Mouse (Mus musculus) G1E (cell line): ENCODE data around the gene Syndig1. TPM values are rescaled to one million over a fixed set of nuclear protein-coding genes. Genes with fewer than 3 reads are reported as not detected.

Experiments
- ATAC-seq: 2 replicates; pipeline ENCODE4 v1.8.0; 2016; ENCODE audit warnings: mild to moderate bottlenecking; ENCODE audit not compliant: insufficient number of reproducible peaks, poor library complexity, low FRiP score, severe bottlenecking; ENCODE audit errors: extremely low read depth
- DNase-seq: peaks from one replicate; pipeline ENCODE4 v3.0.0; 2012; ENCODE audit warnings: low spot score
- H3K27me3 ChIP-seq: 2 replicates; pipeline ENCODE4 v1.6.1; 2012; ENCODE audit warnings: mild to moderate bottlenecking, low read length, inconsistent platforms; ENCODE audit not compliant: insufficient read depth
- H3K36me3 ChIP-seq: replicated peaks from 2 replicates; pipeline ENCODE3; 2012; ENCODE audit warnings: mild to moderate bottlenecking, inconsistent platforms
- H3K4me1 ChIP-seq: 2 replicates; pipeline ENCODE4 v1.6.1; 2012; ENCODE audit warnings: low read depth, low read length, inconsistent platforms, mixed read lengths; ENCODE audit not compliant: insufficient read depth
- H3K4me3 ChIP-seq: 2 replicates; pipeline ENCODE4 v1.5.1; 2012; ENCODE audit warnings: low read depth, mild to moderate bottlenecking, inconsistent platforms, low read length, moderate library complexity, mixed read lengths
- H3K9me3 ChIP-seq: replicated peaks from 2 replicates; pipeline ENCODE4 v1.6.1; 2012; ENCODE audit warnings: inconsistent platforms
- CTCF ChIP-seq: IDR thresholded peaks from 2 replicates; pipeline ENCODE4 v1.5.1; 2012; ENCODE audit warnings: low read depth, low read length, inconsistent platforms, mixed read lengths
- GATA1 ChIP-seq: IDR thresholded peaks from 2 replicates; pipeline ENCODE4 v1.6.1; 2012; ENCODE audit warnings: borderline replicate concordance, low read length, inconsistent platforms, mixed read lengths
- GATA2 ChIP-seq: IDR thresholded peaks from 2 replicates; pipeline ENCODE4 v1.6.1; 2012; ENCODE audit warnings: low read depth, low read length, inconsistent platforms, borderline replicate concordance
- POLR2AphosphoS5 ChIP-seq: IDR thresholded peaks from 2 replicates; pipeline ENCODE4 v1.6.1; 2012; ENCODE audit warnings: low read depth, low read length, inconsistent platforms; ENCODE audit not compliant: insufficient replicate concordance
- TAL1 ChIP-seq: conservative IDR thresholded peaks from 2 replicates; pipeline ENCODE4 v1.6.1; 2012; ENCODE audit warnings: low read depth, low read length, inconsistent platforms, mixed read lengths
- polyA plus RNA-seq: library from polyadenylated mRNA; stranded (reverse); fragments of >175 nt; gene quantifications from 2 replicates; pipeline ENCODE4 v1.2.3, GENCODE M21; 2012
- total RNA-seq, 2 experiments: library from RNA; stranded (forward) in 1 of 2; stranded (reverse) in 1 of 2; fragments of 200-1000 nt in 1 of 2; fragments of >200 nt in 1 of 2; fragmentation: Nextera tagmentation in 1 of 2; gene quantifications; 2 replicates each; pipeline ENCODE4 v1.2.3; 2014 to 2017

Syndig1 gene
- total and polyA plus RNA-seq, 3 experiments, result 0.16 TPM; not detected in 2

DNA sequence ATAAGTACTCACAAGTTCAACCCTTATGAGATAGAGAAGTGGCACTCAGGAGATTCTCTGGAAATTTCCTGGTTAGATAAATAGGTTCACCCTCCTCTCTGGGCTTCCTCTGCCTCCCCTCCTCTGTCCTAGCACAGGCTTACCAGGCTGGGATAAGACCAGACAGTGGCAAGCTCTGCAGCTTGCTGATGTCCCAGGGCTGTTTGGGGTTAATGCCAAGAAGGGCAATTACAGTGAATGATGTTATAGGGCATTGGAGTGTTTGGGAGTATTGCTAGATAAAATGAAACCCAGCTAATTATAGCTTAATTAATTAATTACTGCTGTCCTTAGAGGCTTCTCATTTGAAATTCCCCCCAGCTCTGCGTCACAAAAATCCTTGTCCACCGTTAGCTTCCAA lies 171.6 kb downstream of the Syndig1 start:
- 0 out of 2 replicates have a peak, but pooled peaks cover 2% of the 10 kb centered on the region for H3K9me3 ChIP-seq
- H3K27me3 ChIP-seq, result no peaks in the 10 kb centered on the region
- no peak overlapping the region for H3K4me3 ChIP-seq
- ATAC-seq (no peak), DNase-seq (no peak)
- TF ChIP-seq TAL1 (no peak), GATA2 (no peak), CTCF (no peak), POLR2AphosphoS5 (no peak), GATA1 (no peak)
- no peaks in the 10 kb centered on the region for H3K4me1 ChIP-seq
- H3K36me3 ChIP-seq, result no peaks in the 10 kb centered on the region

DNA sequence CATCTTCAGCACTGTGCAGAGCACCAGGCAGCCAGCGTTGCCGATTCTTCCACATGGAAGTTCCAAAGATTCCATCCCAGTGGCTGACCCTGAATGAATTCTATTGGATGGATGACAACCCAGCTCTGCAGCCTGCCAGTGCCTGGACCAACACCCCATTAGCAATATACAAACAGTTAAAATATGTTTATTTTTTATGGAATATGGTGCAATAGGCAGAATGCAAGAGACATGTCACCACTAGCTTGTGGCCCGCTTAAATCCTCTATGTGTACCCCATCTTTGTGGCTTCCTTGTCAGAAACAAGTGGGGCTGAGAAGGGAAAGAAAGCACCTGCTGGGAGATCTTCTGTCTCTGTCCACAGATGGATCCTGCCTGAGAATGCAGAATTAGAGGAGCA lies 174.5 kb downstream of the Syndig1 start:
- Histone ChIP-seq H3K4me1 (no peaks in the 10 kb centered on the region), H3K4me3 (no peak overlapping the region), H3K9me3 (peaks cover 4% of the 10 kb centered on the region; the same call in 1 of the 2 replicates), H3K27me3 (no peaks in the 10 kb centered on the region), H3K36me3 (no peaks in the 10 kb centered on the region)
- DNase-seq, result no peak
- ATAC-seq, result no peak
- TF ChIP-seq GATA1, result no peak
- TF ChIP-seq CTCF, result no peak
- no peak for TF ChIP-seq TAL1
- no peak for TF ChIP-seq GATA2
- TF ChIP-seq POLR2AphosphoS5, result no peak

DNA sequence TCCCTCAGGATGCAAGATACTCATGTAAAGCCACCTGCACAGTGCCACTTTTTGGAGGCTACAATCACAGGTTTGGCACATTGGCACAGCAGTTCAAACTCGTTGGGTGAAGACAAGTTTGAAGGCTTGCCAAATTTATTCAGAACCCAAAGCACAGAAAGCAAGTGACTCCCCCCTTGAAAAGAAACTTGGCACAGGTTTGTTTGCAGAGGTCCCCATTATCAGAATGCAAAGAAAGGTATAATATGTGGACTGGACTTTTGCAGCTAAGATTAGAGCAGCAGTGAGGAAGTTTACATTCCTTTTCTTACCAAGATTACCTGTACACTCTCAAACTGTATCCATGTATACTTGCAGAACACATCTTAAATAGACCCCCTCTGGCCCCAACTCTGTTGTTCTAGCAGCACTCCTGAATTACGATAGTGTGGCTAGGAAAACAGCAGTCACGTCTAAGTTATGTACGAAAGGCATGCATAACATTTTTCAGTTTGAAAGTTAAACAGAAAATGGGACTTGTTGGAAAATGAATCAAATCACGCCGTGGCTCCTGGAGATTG lies 183.9 kb downstream of the Syndig1 start:
- Histone ChIP-seq H3K27me3 (no peaks in the 10 kb centered on the region), H3K4me1 (no peaks in the 10 kb centered on the region), H3K9me3 (peaks cover 9% of the 10 kb centered on the region), H3K36me3 (no peaks in the 10 kb centered on the region), H3K4me3 (no peak overlapping the region)
- no peak for TF ChIP-seq GATA1
- TF ChIP-seq CTCF, result no peak
- no peak for TF ChIP-seq TAL1
- no peak for TF ChIP-seq GATA2
- no peak for TF ChIP-seq POLR2AphosphoS5
- DNase-seq, result no peak
- ATAC-seq, result no peak

DNA sequence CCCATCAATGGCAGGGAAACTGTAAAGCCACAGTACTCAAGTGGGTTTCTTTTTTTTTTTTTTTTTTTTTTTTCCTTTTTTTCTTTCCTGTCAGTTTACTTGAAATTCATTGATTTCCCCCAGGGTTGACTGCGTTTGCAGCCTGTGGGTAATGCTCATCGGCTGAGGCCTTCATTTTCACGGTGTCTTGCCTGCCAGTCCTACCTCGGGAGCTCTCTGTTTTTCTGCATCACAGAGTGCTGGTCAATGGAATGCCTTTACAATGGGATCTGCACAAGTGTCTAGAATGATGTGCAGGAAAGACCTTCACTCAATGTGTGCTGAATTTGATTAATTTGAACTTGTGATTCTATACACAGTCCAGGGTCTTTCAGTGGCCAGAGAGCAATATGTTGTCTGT lies 184.8 kb downstream of the Syndig1 start:
- Histone ChIP-seq H3K27me3 (no peaks in the 10 kb centered on the region), H3K4me3 (no peak overlapping the region), H3K9me3 (peaks cover 5% of the 10 kb centered on the region), H3K36me3 (no peaks in the 10 kb centered on the region), H3K4me1 (no peaks in the 10 kb centered on the region)
- no peak for ATAC-seq
- TF ChIP-seq GATA1 (no peak), TAL1 (no peak), GATA2 (no peak), CTCF (no peak), POLR2AphosphoS5 (no peak)
- no peak for DNase-seq

DNA sequence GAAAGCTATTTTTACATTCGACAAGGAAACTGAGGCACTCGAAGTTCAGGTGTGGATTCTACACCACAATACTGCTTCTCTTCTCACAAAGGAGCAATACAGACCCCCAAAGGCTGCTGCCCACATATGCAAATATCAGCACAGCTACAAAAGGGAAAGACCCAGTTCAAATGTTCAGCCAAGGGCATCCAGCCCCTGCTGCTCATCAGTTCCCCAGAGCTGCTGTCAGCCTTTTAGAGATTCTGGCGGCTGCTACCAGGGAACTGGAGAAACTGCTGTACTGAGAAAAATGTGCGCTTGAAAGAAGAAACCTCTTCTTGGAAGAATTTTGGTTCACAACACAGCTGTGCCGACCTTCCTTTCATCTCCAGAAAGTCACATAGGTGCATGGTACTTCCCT lies 187.3 kb downstream of the Syndig1 start:
- Histone ChIP-seq H3K4me3 (no peak overlapping the region), H3K9me3 (0 out of 2 replicates have a peak, but pooled peaks cover 2% of the 10 kb centered on the region), H3K4me1 (no peaks in the 10 kb centered on the region), H3K36me3 (no peaks in the 10 kb centered on the region), H3K27me3 (no peaks in the 10 kb centered on the region)
- TF ChIP-seq TAL1, result no peak
- no peak for TF ChIP-seq GATA1
- no peak for TF ChIP-seq POLR2AphosphoS5
- TF ChIP-seq CTCF, result no peak
- TF ChIP-seq GATA2, result no peak
- no peak for ATAC-seq
- no peak for DNase-seq

DNA sequence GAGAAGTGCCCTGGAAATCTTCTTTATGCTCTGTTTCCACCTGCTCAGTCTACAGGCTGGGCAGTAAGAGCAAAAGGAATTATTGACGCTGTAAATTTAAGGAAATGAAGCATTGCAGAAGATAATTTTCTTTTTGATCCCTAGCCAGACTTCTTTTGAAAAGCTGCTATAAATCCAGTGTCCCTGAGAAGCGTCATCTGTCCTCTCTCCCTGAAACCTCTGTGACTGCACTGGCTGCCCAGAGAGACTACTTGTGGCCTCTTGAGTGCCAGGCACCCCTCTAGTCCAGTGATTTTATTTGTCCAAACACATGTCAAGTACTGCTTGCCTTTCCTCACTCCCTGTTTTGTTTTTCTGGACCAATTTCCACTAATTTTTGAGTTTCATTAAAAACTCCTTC lies 191.7 kb downstream of the Syndig1 start:
- TF ChIP-seq GATA2 (no peak), TAL1 (no peak), GATA1 (no peak), POLR2AphosphoS5 (no peak), CTCF (no peak)
- DNase-seq (no peak), ATAC-seq (no peak)
- Histone ChIP-seq H3K36me3 (no peaks in the 10 kb centered on the region), H3K4me3 (no peak overlapping the region), H3K4me1 (no peaks in the 10 kb centered on the region), H3K9me3 (no peaks in the 10 kb centered on the region), H3K27me3 (no peaks in the 10 kb centered on the region)

DNA sequence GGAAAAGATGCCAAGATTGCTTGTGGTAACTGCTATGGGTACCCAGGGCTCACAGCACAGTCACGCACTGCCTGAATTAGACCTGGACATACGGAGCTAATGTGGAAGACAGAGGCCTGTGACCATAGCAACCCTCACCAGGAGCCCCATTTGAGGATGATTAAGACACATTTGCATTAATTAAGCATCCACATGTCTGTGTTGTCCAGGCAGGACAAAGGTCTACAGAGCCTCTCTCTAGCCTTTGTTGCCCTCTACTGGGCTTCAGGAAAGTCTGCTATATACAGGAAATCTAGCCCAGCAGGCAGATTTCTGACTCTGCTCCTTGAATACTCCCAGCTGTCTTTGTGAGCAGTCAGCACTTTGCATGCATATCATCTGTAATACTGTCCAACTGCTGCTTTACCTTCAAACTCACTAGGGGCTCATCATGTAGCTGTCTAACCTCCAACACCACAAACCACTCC lies 194.9 kb downstream of the Syndig1 start:
- no peaks in the 10 kb centered on the region for H3K9me3 ChIP-seq
- TF ChIP-seq GATA2, result no peak
- no peak for TF ChIP-seq TAL1
- TF ChIP-seq POLR2AphosphoS5, result no peak
- TF ChIP-seq GATA1, result no peak
- TF ChIP-seq CTCF, result no peak
- no peak for DNase-seq
- ATAC-seq, result no peak
- H3K36me3 ChIP-seq, result no peaks in the 10 kb centered on the region
- no peaks in the 10 kb centered on the region for H3K4me1 ChIP-seq
- H3K4me3 ChIP-seq, result no peak overlapping the region
- no peaks in the 10 kb centered on the region for H3K27me3 ChIP-seq
